Mouse (Mus musculus): ENCODE measurements around the gene Myo1c.

Gene Myo1c

DNA sequence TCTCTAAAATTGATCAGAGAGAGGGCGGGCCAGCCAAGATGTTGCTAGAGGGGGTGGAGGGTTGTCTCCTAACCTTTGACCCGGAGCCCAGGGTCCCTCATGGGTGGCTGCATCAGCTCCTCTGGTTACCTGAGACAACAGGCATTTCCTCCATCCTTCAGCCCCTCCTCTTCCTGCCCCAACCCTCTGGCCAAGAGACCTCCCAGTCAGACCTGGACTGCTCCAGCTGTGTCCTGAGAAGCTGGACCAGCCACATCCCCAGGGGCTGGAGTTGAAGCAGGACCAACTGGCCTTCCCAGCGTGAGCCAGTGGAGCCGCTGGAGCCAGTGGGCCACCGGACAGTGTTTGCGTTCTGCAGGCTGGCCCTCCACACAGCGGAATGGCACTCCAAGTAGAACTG lies at the start of gene Myo1c:
Gene Myo1c, plus strand, starts transcription at position 194 of the 400 bp plus-strand sequence.
- no peak for DNase-seq (ENCODE audit: low spot score in 2 of 2)

DNA sequence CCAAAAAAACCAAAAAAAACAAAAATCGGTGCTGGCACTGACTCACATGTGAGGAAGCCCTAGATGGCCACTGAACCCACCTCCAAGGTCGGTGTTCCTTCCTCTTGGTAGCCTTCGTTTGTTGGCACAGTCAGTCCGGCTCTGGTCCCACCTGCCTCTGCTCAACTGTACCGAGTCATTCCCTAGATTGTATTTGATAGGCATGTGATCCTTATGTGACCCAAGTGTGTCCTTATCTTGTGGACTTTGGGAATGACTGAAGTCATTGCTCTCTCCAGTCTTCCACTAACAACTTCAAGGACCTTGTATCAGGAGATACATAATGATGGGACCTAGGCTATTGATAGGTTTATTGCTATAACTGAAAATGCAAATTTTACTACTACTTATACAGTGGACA lies 45.5 kb upstream of the Myo1c start:
- DNase-seq (ENCODE audit: low spot score in 2 of 2): no peak

DNA sequence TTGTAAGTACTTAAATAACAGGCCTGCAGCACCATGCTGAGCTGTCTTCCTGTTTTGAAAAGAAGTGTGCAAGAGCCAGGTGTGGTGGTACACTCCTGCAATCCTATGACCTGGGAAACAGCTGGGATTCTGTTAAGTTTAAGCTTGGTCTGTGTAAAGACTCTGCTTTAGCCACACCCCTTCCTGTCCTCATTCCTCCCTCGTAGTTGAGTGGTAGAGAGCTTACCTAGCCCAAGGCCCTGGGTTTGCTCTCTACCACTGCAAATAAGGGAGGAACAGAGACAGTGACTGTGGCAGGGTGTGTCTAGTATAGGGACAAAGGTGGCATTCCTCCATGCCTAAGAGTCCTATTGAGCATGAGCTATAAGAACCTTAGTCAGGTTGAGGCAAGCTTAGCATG lies 45.0 kb upstream of the Myo1c start:
- DNase-seq (ENCODE audit: low spot score in 2 of 2): no peak

DNA sequence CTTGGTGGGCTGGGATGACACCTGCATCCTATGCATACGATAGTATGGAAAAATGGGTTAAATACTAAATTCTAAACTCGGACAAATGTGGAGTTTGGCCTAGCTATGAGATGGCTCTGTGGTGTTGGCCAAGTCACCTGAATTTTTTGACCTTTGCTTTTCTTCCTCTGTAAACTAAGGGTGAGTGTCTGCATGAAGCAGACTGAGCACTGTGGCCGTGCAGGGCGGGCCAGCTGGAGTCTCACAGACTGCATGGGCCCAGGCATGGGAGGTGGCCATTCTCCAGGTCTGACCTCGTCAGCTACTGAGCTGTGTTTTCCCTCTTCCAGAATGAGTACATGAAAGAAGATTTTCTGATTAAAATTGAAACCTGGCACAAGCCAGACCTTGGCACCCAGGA lies 41.5 kb upstream of the Myo1c start:
- no peak for DNase-seq (ENCODE audit: low spot score in 2 of 2)

GRCm38 (mm10) chr11:75610021-75610420 lies 40.3 kb upstream of the Myo1c start:
- no peak for DNase-seq (ENCODE audit: low spot score in 2 of 2)

DNA sequence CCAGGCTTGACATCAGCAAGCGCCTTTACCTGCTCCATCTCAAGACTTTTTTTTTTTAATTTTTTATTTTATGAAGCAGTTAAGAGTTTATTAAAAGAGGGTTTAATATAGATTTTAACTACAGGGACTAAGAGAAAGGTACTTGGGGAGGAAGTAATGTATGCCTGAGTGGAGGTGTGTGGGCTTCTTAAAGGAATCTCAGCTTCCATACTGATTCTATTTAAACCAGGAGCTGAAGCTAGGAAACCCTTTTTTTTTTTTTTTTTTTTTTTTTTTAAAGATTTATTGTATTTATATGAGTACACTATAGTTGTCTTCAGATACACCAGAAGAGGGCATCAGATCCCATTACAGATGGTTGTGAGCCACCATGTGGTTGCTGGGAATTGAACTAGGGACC lies 35.5 kb upstream of the Myo1c start:
- no peak for DNase-seq (ENCODE audit: low spot score in 2 of 2)

DNA sequence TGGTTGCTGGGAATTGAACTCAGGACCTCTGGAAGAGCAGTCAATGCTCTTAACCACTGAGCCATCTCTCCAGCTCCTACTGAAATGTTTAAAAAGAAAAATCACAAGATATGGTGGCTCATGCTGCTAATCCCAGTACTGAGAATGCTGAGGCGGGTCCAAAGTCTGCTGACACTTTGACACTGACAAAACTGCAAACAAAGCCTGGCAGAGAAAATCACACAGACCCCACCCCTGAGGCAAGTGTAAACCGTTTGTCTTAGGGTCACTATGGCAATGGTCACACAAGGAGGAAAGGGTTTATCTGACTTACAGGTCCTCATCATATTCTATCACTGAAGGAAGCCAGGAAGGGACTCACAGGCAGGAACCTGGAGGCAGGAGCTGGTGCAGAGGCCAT lies 34.7 kb upstream of the Myo1c start:
- no peak for DNase-seq (ENCODE audit: low spot score in 2 of 2)

DNA sequence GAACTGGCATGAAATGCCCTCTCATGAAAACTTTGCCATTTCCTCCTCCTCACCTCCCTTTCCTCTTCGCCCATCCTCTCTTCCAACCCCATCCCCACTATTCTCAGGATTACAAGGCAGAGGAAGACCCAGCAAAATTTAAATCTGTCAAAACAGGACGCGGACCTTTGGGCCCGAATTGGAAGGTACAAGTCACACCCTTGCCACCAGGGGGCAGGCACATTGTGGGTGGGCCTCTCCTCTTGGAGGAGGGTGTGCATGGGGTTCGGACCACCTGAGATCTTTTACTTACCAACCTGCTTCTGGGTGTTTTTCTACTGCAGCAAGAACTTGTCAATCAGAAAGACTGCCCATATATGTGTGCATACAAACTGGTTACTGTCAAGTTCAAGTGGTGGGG lies 31.2 kb upstream of the Myo1c start:
- no peak for DNase-seq (ENCODE audit: low spot score in 2 of 2)

DNA sequence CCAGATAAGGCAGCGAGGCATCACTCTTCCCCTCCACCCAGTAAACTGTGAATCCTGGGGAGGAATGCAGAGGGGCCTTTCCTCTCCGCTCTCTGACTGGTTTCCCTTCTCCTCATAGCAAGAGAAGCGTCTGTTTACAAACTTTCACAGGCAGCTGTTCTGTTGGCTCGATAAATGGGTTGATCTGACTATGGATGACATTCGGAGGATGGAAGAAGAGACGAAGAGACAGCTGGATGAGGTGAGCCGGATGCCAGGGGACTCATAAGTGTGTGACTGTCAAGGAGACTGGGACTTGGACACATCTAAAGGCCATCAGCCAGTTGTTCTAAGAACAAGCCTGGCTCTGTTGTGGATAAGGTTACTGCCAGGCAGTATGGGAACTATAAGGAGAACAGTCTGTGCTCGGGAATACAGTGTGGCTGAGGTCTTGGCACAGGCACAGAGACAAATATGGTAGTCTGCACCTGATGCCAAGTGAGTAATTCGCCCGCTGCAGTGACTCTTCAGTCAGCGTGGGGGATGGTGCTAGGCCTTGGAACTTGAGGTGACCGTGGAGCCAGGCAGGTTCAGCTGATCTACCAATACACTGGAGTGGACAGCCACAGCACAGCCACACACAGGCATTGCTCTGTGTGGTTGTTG lies 30.0 kb upstream of the Myo1c start:
- no peak for DNase-seq (ENCODE audit: low spot score in 2 of 2)

- DNase-seq (ENCODE audit: low spot score in 2 of 2): no peak
These were observed 28.9 kb upstream of the Myo1c start for GRCm38 (mm10) chr11:75621426-75621825.

DNA sequence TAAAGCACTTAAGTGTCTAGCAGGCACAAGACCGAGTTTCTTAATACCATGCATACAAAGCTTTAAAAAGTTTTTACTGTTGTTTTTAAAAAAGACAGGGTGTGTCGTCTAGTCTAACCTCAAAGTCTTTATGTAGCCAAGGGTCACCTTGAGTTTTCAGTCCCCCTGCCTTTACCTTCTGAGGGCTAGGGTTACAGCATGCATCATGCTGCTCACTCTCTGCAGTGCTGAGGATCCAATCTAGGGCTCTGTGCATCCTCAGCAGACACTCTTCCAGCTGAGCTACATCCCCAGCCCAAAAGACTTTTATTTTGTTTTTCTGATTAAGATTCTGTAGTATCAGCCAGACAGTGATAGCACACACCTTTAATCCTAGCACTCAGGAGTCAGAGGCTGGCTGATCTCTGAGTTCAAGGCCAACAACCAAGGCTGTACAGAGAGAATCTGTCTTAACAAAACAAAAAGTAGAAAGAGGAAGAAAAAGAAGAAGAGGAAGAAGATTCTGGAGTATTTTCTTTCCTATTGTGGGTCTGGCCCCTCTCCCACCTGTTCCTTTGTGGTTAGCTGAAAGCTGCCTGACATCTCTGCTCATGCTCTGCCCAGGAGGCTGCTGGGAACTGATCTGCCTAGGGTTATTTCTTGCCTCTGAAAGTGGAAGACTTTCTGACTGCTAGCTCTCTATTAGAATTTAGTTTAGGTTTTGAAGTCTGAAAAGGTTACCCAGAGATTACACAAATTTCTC lies 27.5 kb upstream of the Myo1c start:
- DNase-seq (ENCODE audit: low spot score in 2 of 2): no peak

DNA sequence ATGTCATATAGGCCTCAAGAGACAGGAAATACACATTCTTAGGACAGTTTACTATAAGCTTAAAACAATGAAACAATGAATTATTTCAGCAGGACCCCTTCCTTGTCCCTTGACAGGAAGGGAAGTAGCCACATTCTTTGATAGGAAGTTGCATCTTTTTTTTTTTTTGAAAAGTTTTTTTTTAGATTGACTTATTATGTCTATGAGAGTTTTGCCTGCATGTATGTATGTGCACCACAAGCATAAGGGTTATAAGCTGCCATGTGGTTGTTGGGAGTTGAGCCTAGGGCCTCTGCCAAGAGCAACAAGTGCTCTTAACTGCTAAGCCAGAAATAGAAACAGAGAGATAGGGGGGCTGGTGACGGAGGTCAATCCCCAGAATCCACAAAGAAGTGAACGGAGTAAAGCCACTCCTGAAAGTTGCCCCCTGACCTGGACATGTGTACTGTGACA lies 26.2 kb upstream of the Myo1c start:
- DNase-seq (ENCODE audit: low spot score in 2 of 2): no peak

GRCm38 (mm10) chr11:75625820-75626219 lies 24.5 kb upstream of the Myo1c start:
- DNase-seq (ENCODE audit: low spot score in 2 of 2): no peak

- no peak for DNase-seq (ENCODE audit: low spot score in 2 of 2)
These were observed 20.2 kb upstream of the Myo1c start for GRCm38 (mm10) chr11:75630098-75630497.

DNA sequence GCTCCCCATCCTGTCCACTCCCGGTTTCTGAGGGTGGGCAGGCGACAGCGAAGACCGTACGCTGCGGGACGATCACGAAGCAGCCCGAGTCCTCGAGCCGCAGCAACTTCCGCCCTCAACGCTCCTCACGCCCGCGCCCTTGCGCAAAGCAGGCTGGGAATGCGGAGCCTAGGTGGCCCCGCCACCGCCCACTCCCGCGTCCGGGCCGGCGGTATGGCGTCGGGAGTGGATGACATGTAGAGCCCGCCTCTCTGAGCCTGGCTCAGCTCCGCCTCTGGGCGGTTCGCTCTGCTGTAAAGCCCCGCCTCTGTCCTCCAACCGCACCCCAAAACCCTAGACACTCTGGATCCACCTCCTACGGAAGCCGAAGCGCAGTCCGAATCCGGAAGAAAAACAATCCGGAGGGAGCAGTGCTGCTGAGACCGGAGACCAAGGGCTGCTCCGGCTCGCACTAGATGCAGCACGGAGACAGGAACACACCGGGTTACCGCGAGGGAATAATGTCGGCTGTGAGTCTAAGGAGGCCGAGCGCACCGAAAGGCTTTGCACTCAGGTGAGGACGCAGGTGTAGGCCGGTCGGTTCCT lies 19.6 kb upstream of the Myo1c start, which contains the start of gene Inpp5k:
Gene Inpp5k, plus strand, starts transcription at position 344 of the 585 bp plus-strand sequence.
- DNase-seq (ENCODE audit: low spot score in 2 of 2): peak; percentile 95

DNA sequence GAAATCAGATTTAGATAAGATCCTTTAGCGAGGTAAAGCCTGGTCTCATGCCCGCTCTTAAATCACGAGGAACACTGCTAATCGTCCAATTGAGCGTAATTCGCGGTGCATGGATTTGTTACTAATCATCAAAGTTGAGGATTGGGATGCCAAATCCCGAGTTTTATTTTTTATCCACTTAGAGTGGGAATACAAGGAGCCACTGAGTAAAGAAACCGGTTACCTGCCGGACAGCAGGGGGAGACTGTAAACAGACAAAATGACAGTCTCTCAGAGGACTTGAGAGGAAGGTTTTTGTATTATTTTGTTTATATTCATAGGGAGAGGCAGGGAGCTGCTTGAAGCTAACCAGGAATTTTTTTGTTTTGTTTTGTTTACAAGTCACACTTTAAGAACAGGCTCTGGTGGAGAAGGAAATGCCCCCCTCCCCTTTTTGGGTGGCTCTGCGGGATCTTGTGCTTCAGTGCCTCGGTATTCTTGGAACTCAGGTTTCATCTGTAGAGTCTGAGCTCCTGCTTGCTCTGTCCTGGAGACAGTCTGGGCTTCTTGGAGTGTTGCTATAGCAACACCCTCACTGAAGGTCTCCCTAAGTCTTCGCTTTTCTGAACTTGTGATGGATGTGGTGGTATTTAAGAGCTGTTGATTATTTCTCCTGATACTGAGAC lies 18.6 kb upstream of the Myo1c start:
- no peak for DNase-seq (ENCODE audit: low spot score in 2 of 2)

DNA sequence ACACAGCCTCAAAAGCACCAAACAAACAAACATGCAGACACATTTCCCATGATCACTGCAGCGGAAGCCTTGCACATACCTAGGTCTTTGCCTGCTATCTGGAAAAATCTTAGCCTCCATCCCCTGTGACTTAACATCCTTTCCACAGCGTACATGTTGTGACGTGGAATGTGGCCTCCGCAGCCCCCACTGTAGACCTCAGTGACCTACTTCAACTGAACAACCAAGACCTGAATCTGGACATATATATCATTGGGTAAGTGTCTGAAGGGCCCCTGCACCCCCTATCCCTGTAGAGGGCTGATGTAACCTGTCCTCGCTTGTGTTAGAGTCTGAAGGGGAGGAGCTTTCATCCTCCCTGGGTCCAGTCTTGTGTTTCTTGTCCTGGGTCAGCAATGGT lies 17.4 kb upstream of the Myo1c start:
- DNase-seq (ENCODE audit: low spot score in 2 of 2): no peak

GRCm38 (mm10) chr11:75634801-75635200 lies 15.5 kb upstream of the Myo1c start:
- DNase-seq (ENCODE audit: low spot score in 2 of 2): no peak

GRCm38 (mm10) chr11:75635315-75635714 lies 15.0 kb upstream of the Myo1c start:
- DNase-seq (ENCODE audit: low spot score in 2 of 2): no peak

- no peak for DNase-seq (ENCODE audit: low spot score in 2 of 2)
These were observed 7.0 kb upstream of the Myo1c start for GRCm38 (mm10) chr11:75643323-75643722.

GRCm38 (mm10) chr11:75644684-75645083 lies 5.6 kb upstream of the Myo1c start:
- DNase-seq (ENCODE audit: low spot score in 2 of 2): no peak

DNA sequence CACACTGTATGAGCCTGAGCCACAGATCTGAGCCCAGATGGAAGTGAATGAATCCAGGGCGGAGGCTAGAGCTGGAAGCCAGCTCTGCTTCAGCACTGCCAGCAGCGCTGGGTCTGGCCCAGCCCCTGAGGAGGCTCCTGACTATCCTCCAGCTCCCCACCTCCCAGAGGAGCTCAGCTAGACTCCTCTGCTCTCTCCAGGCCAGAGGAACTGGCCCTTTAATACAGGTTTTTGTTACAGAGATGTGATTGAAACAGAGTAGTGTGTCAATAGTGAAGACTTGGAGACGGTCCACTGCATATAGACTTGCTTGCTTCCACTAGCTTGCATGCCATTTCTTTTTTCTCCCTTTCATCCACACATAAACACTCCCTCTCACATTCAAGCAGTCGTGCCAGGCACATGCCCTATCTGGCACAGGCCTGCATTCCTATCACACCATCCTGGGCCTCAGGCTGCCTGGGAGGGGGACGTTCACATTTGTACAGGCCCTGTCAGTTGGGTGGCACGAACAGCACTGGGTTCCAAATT lies 2.6 kb upstream of the Myo1c start:
- DNase-seq (ENCODE audit: low spot score in 2 of 2): no peak
